Mouse (Mus musculus): ENCODE data around the gene Pik3cd.

DNA sequence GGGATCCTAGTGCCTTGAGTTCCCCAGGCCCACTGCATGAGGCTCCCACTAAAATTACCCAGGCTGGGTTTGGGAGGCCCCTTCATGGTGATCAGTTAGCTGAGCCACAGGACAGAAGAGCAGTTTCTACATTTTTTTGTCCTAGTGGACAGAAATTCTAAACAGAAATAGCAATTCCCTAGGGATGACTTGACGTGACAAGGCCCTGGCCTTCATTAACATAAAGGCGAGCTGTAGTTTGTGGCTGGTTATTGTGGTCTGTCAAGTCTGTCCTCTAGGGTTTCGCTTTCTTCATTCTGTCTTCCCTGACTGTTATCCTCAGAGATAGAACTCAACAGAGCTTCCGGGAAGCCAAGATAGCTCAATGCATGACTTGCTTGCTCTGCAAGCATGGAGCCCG lies 60.4 kb downstream of the Pik3cd start:
- no peak for TF ChIP-seq CTCF (IDR thresholded peaks at IDR 0.05; ENCODE audit: borderline replicate concordance, control insufficient read depth, extremely low read depth, insufficient read depth, low read length, poor library complexity)
- TF ChIP-seq POLR2A (IDR thresholded peaks at IDR 0.05; ENCODE audit: control insufficient read depth, extremely low read depth, insufficient read depth, low read length, poor library complexity), result no peak

Measured in thymus, adult 2 months (tissue).